Mouse (Mus musculus): ENCODE measurements around the gene Cep170b. TPM values are rescaled to one million over a fixed set of nuclear protein-coding genes. Genes with fewer than 3 reads are reported as not detected.
A peak's percentile ranks its signal among the peaks of the same experiment; 100 is the strongest.

Cep170b gene
- total RNA-seq, 2 experiments from 2014 or later = 222 to 234 TPM

DNA sequence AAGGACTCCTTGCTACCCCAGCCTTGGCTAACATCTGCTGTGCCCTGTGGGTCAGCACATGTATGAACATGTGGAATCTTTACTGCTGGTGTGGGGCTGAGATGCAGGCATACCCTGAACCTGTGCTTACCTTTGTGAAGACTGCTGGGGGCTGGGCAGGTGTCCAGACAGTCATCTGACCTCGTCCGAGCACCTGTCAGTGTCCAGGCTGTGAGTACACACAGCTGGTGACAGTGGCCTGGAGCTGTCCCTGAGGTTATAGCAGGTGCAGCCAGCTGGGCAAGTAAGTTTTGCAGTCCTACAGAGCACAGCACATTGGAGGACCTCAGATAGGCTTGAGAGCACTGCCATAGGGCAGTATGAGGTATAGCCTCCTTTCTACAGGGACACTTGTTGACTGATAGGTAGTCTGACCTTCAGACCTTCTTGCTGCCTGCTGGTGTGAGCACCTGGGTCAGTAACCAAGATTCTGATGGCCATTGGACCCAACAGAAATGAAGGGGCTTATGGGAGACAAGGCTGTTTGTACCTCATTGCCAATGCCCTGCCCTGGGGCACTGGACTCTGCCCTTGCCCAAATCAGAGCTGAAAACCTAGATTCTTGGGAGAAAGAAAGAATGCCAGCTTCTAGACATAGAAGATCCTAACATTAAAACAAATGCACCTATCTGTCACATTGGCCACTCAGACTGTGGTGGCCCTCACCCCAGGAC lies 14.0 kb downstream of the Cep170b start:
- DNase-seq (ENCODE audit: extremely low spot score in 1 of 2, low spot score in 2 of 2) = peak in 1 of 2 experiments; percentile 25
- intact Hi-C loops (cut with DNase I) = no loop called here

DNA sequence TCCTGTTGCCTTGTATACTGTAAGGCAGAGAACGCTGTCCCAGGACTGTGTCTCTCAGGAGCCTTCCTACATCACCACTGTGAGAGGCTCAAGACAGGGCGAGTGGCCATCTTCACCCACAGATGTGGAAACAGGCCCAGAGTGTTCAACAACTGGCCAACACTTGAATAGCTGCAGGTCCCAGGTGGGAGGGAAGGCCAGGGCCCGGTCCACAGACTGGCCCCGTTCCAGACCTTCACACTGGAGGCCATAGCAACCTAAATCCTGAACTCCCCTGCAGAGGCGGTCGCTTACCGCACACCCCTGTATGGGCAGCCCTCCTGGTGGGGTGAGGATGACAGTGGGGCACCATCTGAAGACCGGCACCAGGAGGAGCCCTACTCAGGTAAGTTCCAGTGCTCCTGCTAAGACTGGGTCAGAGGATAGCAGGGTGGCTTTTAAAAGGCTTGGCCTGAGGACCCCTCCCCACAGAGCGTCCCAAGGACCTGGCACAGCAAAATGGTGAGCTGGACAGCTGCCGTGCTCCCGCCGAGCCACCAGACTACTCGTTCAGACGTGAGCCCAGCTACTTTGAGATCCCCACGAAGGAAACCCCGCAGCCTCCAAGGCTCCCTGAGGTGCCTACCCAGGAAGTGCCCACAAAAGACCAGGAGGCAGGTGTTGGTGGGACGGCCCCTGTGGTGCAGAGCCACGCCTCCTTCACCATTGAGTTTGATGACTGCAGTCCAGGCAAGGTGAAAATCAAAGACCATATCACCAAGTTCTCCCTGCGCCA lies 14.8 kb downstream of the Cep170b start:
- intact Hi-C loops (cut with DNase I) = no loop called here
- peak in 1 of 2 experiments; percentile 30 for DNase-seq (ENCODE audit: extremely low spot score in 1 of 2, low spot score in 2 of 2)

DNA sequence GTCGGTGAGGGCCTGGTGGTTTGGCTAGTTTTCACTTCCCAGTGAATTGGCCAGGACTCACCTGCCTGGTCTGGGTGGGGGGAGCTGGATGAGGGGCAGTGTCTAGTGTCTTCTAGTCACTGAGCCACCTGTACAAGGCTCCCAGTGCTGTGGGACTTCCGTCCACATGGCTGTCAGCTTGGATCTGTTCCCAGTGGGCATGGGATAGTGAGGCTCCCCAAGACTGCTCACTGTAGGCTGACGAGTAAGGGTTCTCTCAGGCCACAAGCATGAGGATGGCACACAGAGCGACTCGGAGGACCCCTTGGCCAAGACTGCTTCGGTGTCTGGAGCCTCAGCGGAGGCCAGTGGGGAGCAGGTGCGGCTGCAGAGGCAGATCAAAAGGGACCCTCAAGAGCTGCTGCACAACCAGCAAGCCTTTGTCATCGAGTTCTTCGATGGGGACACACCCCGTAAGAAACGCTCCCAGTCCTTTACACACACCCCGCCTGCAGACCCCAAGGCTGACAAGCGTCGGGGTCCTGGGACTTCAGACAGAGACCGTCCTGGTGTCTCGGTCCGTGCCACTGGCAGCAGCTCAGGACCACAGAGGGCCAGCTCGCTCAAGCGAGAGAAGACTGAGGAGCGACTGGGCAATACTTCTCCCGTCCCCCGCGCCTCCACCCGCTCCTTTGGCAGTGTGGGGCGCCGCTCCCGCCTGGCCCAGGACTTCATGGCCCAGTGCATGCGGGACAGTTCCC lies 15.8 kb downstream of the Cep170b start:
- peak in 1 of 2 experiments; percentile 24 for DNase-seq (ENCODE audit: extremely low spot score in 1 of 2, low spot score in 2 of 2)
- intact Hi-C loops (cut with DNase I) = no loop called here

DNA sequence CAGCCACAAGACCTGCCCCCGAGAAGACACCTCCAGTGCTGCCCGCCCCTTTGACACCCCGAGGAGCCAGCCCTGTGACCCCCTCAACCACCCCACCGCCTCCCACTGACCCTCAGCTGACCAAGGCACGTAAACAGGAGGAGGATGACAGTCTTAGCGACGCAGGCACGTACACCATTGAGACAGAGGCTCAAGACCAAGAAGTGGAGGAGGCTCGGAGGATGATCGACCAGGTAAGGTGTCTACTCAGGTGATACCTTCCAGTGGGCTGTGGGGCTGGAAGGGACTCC lies 16.3 kb downstream of the Cep170b start:
- peak in 1 of 2 experiments; percentile 33 for DNase-seq (ENCODE audit: extremely low spot score in 1 of 2, low spot score in 2 of 2)
- intact Hi-C loops (cut with DNase I) = no loop called here

DNA sequence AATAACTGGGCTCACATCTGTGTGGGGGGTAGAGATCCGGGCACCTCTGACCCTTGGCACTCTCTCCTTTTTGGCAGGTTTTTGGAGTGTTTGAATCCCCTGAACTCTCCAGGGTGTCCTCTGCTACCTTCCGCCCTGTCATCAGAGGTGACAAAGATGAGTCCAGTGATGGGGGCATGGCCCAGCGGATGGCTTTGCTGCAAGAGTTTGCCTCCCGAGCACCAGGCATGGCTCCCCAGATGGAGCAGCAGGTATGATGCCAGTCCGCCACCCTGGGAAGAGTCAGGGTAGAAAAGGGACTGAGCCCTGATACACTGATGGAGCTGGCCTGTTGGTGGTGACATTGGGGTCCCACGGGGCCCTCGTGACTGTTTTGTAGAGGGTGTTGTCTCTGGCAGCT lies 16.8 kb downstream of the Cep170b start:
- peak in 1 of 2 experiments; percentile 22 for DNase-seq (ENCODE audit: extremely low spot score in 1 of 2, low spot score in 2 of 2)
- intact Hi-C loops (cut with DNase I) = no loop called here

DNA sequence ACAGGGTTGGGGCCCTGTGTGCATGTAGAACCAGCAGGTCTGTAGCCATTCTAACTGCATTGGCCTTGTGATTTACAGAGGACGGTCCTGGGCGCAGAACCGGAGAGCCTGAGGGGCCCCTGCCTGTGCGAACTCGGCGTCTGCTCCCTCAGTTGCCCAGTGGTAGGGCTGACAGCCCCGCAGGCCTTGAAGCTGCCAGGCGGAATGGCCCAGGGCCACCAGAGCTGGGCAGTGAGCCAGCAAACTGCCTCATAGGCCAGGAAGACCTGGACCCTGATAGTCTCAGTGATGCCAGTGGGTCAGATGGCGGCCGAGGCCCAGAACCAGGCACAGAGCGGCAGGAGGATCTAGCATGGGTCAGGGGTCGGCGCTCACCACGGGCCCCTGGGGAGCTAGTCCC lies 17.5 kb downstream of the Cep170b start:
- intact Hi-C loops (cut with DNase I) = no loop called here
- DNase-seq (ENCODE audit: extremely low spot score in 1 of 2, low spot score in 2 of 2) = peak; percentile 62 to 75

DNA sequence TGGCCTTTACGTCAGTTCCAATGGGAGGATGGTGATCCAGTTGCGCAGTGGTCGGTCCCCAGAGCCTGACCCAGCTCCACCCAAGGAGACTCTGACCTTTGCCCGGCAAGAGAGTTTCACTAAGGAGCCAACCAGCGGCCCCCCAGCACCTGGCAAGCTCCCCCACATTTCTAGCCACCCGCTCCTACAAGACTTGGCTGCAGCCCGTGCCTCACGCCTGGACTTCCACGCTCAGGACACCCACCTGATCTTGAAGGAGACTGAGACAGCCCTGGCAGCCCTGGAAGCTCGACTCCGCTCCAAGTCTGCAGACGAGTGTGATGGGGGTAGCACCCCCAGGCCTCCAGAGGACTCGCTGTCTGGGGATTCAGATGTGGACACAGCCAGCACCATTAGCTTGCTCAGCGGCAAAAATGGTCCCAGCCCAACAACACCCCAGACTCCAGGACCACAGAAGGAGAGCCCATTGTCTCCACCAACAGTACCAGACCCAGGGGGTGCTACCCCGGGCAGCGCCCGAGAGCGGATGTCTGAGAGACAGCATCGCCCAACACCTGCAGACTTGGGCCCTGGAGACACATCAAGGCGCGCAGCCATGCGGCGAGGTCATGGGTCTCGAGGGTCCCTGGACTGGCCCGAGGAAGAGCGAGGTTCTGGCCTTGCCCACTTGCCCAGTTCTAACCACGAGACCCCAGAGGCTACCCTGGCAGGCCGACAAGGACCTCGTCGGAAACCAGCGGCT lies 18.2 kb downstream of the Cep170b start:
- intact Hi-C loops (cut with DNase I) = no loop called here
- peak in 1 of 2 experiments; percentile 43 for DNase-seq (ENCODE audit: extremely low spot score in 1 of 2, low spot score in 2 of 2)

DNA sequence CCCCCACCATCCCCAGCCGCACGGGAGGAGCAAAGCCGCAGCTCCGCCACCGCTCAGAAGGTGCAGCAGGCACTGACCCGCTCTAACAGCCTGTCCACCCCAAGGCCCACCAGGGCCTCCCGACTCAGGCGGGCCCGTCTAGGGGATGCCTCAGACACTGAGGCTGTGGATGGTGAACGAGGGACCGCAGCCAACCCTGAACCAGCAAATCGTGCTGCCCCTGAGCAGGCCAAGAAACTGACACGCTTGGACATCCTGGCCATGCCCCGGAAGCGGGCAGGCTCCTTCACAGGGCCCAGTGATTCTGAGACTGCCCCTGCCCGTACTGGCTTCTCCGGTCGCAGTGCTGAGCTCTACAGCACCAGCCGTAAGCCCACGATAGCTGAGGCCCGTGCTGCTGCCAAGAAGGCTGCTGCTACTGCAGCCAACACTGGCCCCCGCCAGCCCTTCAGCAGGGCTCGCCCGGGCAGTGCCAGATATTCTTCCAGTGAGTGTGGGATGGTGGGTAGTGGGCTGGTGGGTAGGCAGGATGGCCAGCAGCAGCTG lies 18.8 kb downstream of the Cep170b start:
- DNase-seq (ENCODE audit: extremely low spot score in 1 of 2, low spot score in 2 of 2) = peak in 1 of 2 experiments; percentile 39
- intact Hi-C loops (cut with DNase I) = no loop called here

DNA sequence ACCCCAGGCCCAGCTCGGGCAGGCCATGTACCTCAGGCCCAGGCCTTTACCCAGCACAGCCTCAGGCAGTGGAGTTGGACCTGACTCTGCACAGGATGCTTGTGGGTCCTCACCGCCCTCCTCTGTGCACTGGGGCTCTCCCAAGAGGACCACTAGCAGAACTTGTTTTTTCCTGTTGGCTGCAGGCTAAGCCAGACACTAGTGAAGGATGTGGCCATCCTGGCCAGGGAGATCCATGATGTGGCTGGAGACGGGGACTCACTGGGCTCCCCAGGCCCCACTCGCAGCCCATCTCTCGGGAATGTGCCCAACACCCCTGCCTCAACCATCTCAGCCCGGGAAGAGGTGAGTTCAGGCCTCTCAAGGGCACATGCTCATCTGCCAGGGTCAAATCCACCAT lies 22.5 kb downstream of the Cep170b start:
- peak in 1 of 2 experiments; percentile 30 for DNase-seq (ENCODE audit: extremely low spot score in 1 of 2, low spot score in 2 of 2)
- intact Hi-C loops (cut with DNase I) = no loop called here

DNA sequence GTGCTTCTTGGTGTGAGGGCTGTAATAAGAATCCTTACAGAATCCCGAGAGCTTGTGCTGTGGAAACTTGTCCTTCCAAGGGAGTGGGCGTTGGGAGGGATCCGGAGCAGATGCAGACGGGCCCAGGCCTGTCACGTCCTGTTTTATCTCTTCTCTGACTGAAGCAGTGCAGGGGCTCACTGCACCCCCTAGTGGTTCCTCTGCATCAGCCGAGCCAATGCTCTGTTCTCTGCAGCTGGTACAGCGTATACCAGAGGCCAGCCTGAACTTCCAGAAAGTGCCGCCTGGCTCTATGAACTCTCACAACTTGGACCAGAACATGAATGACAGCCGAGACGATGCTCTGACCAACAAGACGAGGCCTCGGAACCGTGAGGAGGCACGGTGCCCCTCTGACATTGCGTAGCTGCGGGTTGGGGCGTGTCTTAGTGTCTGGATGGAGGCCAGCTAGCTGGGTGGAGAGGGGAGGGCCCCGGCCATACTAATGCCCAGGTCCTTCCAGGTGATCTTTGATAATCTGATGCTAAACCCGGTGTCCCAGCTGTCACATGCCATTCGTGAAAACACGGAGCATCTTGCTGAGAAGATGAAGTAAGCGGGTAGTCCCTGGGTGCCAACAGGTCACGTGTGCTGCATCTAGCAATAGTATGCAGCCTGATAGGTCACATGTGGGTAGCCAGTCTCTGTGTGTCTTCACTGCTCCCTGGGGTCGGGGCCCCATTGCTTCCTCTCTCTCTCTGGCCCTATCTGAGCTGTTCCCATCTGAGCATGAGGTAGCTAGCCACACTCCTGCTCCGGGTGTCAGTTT lies 23.1 kb downstream of the Cep170b start:
- intact Hi-C loops (cut with DNase I) = no loop called here
- DNase-seq (ENCODE audit: extremely low spot score in 1 of 2, low spot score in 2 of 2) = peak; percentile 76 to 92

DNA sequence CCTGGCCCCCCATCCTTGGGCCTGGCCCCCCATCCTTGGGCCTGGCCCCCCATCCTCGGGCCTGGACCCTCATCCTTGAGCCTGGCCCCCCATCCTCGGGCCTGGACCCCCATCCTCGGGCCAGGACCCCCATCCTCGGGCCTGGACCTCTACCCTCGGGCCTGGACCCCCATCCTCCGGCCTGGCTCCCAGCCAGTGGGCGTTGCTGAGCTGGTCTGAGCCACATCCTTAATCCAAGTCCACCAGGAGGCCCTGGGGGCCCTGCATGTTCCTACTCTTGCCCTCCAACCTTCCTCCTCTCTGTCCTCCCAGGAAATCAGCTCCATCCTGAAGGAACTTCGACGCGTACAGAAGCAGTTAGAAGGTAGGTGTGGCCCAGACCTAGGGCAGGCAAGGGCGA lies 24.0 kb downstream of the Cep170b start:
- intact Hi-C loops (cut with DNase I) = no loop called here
- DNase-seq (ENCODE audit: extremely low spot score in 1 of 2, low spot score in 2 of 2) = peak in 1 of 2 experiments; percentile 53

DNA sequence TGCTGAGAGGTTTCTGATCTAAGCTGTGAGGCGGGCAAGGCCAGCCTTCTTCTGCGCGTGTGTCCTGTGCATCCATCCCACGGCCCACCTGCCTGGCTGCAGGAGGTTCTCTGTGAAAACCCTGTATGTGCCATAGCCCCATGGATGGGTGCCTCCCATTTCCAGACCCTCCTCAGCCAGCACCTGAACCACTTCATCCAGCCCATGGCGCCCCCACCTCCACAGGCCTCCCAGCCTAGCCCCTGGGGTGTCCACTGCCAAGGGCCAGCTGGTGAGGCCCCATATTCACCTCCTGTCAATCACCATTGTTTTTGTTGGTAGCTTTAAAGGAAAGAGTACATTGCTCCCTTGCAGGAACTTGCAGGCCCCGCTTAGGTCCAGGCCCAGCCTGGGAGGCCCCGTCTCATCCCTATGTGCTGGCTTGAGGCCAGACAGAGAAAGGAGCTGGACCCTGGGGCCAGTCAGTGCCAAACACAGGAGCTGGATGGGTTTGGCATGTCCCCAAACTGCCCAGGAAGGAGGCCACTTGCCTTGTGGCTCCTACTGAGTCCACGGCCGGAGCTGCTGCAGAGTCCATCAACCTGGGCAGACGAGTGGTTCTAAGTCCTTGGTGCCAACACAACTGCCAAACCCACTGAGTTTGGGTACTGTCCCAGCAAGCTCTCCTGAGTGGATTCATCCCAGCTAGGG lies 24.8 kb downstream of the Cep170b start:
- intact Hi-C loops (cut with DNase I) = loop anchor here (5.0 kb wide), 1 partner anchor 97 kb away; no protein-coding TSS in a partner anchor
- DNase-seq (ENCODE audit: extremely low spot score in 1 of 2, low spot score in 2 of 2) = peak in 1 of 2 experiments; percentile 58

DNA sequence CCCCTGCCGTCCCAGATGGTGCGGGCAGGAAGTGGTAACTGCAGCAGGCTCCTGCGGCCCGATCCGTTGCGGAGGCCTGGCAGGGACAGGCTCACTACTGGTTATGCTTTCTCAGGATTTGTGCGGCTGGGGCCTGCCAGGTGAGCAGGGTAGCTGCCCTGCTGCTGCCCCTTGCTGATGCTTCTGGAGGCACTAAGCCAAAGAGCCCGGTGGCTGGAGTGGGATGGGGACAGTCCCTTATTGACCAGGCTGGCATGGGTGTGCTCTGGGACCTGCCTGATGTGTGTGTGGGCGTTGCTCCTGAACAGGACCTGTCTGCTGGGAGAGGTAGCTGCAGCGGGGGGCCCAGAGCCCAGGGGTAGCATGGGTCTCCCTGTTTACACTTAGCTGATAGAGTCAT lies 25.5 kb downstream of the Cep170b start:
- DNase-seq (ENCODE audit: extremely low spot score in 1 of 2, low spot score in 2 of 2) = peak in 1 of 2 experiments; percentile 36
- intact Hi-C loops (cut with DNase I) = loop anchor here (5.0 kb wide), 1 partner anchor 97 kb away; no protein-coding TSS in a partner anchor

DNA sequence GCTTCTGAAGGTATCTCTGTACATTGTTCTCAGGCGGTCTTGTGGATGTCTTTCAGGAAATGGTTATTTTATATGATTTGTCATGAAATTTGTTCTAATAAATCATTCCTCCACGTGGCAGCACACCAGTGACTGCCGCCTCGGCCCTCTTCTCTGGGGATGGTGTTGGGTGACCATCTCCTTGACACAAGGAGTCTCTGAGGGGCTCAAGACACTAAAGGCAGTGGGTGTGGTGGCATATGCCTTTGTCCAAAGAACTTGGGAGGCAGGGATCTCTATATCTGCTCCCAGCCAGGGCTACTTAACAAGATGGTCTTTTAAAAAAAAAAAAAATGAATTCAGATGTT lies 26.2 kb downstream of the Cep170b start:
- DNase-seq (ENCODE audit: extremely low spot score in 1 of 2, low spot score in 2 of 2) = no peak
- intact Hi-C loops (cut with DNase I) = loop anchor here (5.0 kb wide), 1 partner anchor 96 kb away; no protein-coding TSS in a partner anchor

DNA sequence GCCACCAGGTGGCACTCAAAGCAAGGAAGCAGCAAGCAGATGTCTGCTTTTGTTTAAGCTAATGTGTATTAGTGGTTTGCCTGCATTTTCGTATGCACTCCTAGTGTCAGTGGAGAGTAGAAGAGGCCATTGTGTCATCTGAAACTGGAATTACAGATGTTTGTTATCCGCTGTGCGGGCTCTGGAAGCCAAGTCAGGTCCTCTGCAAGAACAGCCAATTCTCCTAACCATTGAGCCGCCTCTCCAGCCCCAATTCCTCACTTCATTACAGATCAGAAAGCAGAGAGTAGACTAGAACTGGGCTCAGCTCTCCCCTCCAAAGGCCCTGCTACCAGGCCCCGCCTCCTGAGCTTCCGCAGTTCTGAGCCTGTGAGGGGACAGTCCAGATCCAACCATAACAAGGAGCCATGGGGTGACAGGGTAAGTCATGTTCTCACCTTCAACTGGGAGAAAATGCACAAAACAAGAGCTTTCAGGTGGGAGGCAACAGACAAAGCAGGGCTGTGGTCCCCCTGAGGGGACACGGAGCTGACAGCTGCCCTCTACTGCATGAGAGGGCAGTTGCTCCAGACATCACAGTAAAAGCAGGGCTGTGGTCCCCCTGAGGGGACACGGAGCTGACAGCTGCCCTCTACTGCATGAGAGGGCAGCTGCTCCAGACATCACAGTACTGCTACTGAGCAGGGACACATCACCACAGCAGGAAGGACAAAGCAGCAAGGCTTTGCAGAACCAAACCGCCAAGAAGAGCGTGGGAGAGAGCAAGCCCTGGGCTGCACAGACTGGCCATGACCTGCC lies 26.8 kb downstream of the Cep170b start:
- intact Hi-C loops (cut with DNase I) = loop anchor here (5.0 kb wide), 1 partner anchor 95 kb away; no protein-coding TSS in a partner anchor
- DNase-seq (ENCODE audit: extremely low spot score in 1 of 2, low spot score in 2 of 2) = peak; percentile 52 to 62

DNA sequence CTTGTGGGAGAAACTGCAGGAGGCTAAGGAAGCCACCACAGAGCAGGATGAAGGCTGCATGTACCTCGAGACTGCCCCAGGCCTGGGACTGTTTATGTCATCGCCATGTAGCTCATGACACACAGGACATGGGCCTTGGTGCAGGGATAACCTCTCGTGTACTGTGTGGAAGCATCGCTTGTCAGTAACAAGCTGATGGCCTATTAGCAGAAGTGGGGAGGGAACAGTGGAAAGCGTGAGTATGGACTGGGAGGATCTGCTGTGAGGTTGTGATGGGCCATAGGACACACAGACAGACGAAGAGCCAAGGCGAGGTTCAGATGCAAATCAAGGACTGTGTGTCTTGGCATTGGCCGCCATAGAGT lies 27.3 kb downstream of the Cep170b start:
- peak in 1 of 2 experiments; percentile 27 for DNase-seq (ENCODE audit: extremely low spot score in 1 of 2, low spot score in 2 of 2)
- intact Hi-C loops (cut with DNase I) = loop anchor here (5.0 kb wide), 1 partner anchor 95 kb away; no protein-coding TSS in a partner anchor
